Mouse (Mus musculus) neural tube, embryonic 14.5 days (tissue): ENCODE data around the gene Shh. TPM values are rescaled to one million over a fixed set of nuclear protein-coding genes. Genes with fewer than 3 reads are reported as not detected.
A peak's percentile ranks its signal among the peaks of the same experiment; 100 is the strongest.

Experiments
- ATAC-seq: fragments of 200-750 bp; cut with Nextera tagmentation; 2 replicates; pipeline ENCODE4 v1.8.0; 2017; ENCODE audit warnings: low read depth, mild to moderate bottlenecking, moderate TSS enrichment, moderate library complexity
- H3K27ac ChIP-seq: fragments of 300-500 bp; sonication (generic); 2 replicates; pipeline ENCODE4 v1.5.1; 2014; ENCODE audit warnings: low read depth, mild to moderate bottlenecking, control low read depth, low read length, moderate library complexity, mixed read lengths
- H3K27me3 ChIP-seq: fragments of 300-500 bp; sonication (generic); 2 replicates; pipeline ENCODE4 v1.6.1; 2014; ENCODE audit warnings: low read length; ENCODE audit not compliant: control insufficient read depth, insufficient read depth
- H3K36me3 ChIP-seq: fragments of 300-500 bp; sonication (generic); 2 replicates; pipeline ENCODE4 v1.6.1; 2014; ENCODE audit warnings: low read length, mixed read lengths; ENCODE audit not compliant: control insufficient read depth, insufficient read depth
- H3K4me1 ChIP-seq: fragments of 300-500 bp; sonication (generic); 2 replicates; pipeline ENCODE4 v1.6.1; 2014; ENCODE audit warnings: low read length; ENCODE audit not compliant: control insufficient read depth, insufficient read depth
- H3K4me2 ChIP-seq: fragments of 300-500 bp; sonication (generic); 2 replicates; pipeline ENCODE4 v1.6.1; 2014; ENCODE audit warnings: mild to moderate bottlenecking, low read depth, low read length, control low read depth
- H3K4me3 ChIP-seq: fragments of 300-500 bp; sonication (generic); 2 replicates; pipeline ENCODE4 v1.5.1; 2014; ENCODE audit warnings: low read depth, low read length, control low read depth, mixed read lengths
- H3K9ac ChIP-seq: fragments of 300-500 bp; sonication (generic); replicated peaks from 2 replicates; pipeline ENCODE4 v1.6.1; 2014; ENCODE audit warnings: low read depth, mild to moderate bottlenecking, control low read depth, low read length, mixed read lengths
- H3K9me3 ChIP-seq: fragments of 300-500 bp; sonication (generic); 2 replicates; pipeline ENCODE4 v1.6.1; 2016; ENCODE audit warnings: low read length; ENCODE audit not compliant: control insufficient read depth
- WGBS: fragments of 180-500 bp; shearing (Covaris S2); extraction: QIAGEN DNeasy Blood & Tissue Kit; methylation state at CpG from one replicate; pipeline ENCODE4 v1.1.7; 2014; 5-methylcytosine and 5-hydroxymethylcytosine counted together
- polyA plus RNA-seq: library from polyadenylated mRNA; unstranded; fragments of >200 nt; fragmentation: Nextera tagmentation; extraction: Ambion mirVana; gene quantifications from 2 replicates; pipeline ENCODE4 v1.2.1, GENCODE M21; 2014

Shh gene
- polyA plus RNA-seq, 1 experiment from 2014 or later = 0.68 TPM

DNA sequence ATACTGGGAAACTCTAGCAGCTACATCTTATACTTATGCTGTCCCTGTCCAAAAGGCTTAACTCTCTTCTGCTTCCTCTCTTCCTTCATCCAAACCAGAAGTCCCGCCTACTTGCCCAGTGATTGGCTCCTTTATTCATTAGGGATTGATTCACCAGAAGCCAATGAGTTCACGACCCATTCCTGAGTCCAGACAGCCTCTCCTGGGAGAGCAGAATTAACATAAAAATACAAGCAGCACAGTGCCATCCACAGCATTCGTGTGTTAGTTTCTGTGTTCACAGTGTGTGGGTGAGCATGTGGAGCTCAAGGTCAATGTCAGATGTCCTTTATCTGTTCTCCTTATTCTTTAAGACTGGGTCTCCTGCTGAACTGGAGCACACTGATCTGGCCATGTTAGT lies 13.5 kb downstream of the Shh start:
- Histone ChIP-seq H3K27ac (no peak overlapping the region), H3K9me3 (no peaks in the 10 kb centered on the region), H3K9ac (no peak overlapping the region), H3K27me3 (peaks cover 24% of the 10 kb centered on the region), H3K4me3 (no peak overlapping the region), H3K36me3 (no peaks in the 10 kb centered on the region), H3K4me1 (peaks cover 7% of the 10 kb centered on the region; the same call in 1 of the 2 replicates), H3K4me2 (no peak overlapping the region)
- no peak for ATAC-seq
- WGBS = 29% methylated on average over 3 of the region's 3 CpGs

- no peaks in the 10 kb centered on the region for H3K36me3 ChIP-seq
- 88% methylated on average over 5 of the region's 5 CpGs for WGBS
Measured at GRCm38 (mm10) chr5:28453086-28453485, 14.0 kb downstream of the Shh start.

GRCm38 (mm10) chr5:28451053-28451638 lies 15.9 kb downstream of the Shh start:
- no peak overlapping the region for H3K4me2 ChIP-seq

More at GRCm38 (mm10) chr5:28453086-28453485, 14.0 kb downstream of the Shh start:
- no peak overlapping the region for H3K27ac ChIP-seq
- no peak overlapping the region for H3K9ac ChIP-seq
- no peaks in the 10 kb centered on the region for H3K9me3 ChIP-seq
- H3K4me1 ChIP-seq = peaks cover 4% of the 10 kb centered on the region; the same call in 1 of the 2 replicates
- H3K4me2 ChIP-seq = no peak overlapping the region
- H3K27me3 ChIP-seq = peaks cover 21% of the 10 kb centered on the region
- no peak for ATAC-seq
- no peak overlapping the region for H3K4me3 ChIP-seq

DNA sequence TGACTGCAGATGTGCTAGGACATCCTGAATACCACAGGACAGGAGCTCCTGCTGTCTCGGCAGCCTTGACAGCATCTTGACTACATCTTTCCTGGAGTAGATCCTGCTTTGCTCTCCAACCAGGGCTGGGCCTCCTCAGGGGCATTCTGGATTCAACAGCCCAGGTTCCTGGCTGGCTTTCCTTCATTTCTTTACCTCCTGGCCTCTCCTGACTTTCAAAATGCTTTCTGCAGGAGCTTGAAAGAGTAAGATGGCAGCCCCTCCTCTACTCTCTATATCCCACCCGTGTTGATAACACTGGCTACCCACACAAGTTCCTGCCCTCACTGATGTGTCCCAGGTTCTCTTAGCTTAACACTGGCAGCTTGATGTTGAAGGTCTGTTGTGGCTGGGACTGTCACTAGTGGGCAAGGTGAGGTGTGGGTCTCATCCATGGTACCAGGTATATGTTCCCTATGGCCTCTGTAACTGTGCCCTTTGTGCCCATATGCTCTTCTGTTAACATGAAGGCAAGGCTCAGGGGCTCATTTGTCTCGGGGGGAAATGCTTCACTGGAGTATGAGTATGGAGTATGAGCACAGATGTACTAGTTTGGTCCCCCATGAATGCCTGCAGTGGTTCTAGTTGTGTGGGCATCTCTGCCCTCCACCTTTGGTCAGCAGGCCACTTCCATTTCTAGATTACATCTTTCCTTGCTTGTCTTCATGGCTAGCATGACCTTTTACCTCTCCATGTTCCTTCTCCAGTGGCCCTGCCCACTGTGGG lies 16.7 kb downstream of the Shh start:
- no peaks in the 10 kb centered on the region; the same call in 1 of the 2 replicates for H3K27me3 ChIP-seq
- H3K4me2 ChIP-seq = no peak overlapping the region
- H3K4me1 ChIP-seq = no peaks in the 10 kb centered on the region
- 70% methylated on average over 3 of the region's 3 CpGs for WGBS
- no peak overlapping the region for H3K27ac ChIP-seq
- no peaks in the 10 kb centered on the region for H3K36me3 ChIP-seq
- ATAC-seq = no peak
- no peak overlapping the region for H3K4me3 ChIP-seq
- H3K9ac ChIP-seq = no peak overlapping the region
- no peaks in the 10 kb centered on the region for H3K9me3 ChIP-seq

More at GRCm38 (mm10) chr5:28451053-28451638, 15.9 kb downstream of the Shh start:
- H3K27ac ChIP-seq = no peak overlapping the region
- no peaks in the 10 kb centered on the region for H3K36me3 ChIP-seq
- no peak overlapping the region for H3K9ac ChIP-seq
- peak; percentile 91 for ATAC-seq
- 30% methylated on average over 6 of the region's 6 CpGs for WGBS
- H3K27me3 ChIP-seq = peaks cover 8% of the 10 kb centered on the region
- no peak overlapping the region for H3K4me3 ChIP-seq
- no peaks in the 10 kb centered on the region for H3K4me1 ChIP-seq
- H3K9me3 ChIP-seq = no peaks in the 10 kb centered on the region

GRCm38 (mm10) chr5:28425926-28426325 lies 41.1 kb downstream of the Shh start:
- H3K4me2 ChIP-seq = no peak overlapping the region
- no peaks in the 10 kb centered on the region for H3K36me3 ChIP-seq
- H3K4me1 ChIP-seq = no peaks in the 10 kb centered on the region
- ATAC-seq = no peak
- H3K9ac ChIP-seq = no peak overlapping the region
- 93% methylated on average over 9 of the region's 9 CpGs for WGBS
- H3K27me3 ChIP-seq = no peaks in the 10 kb centered on the region
- H3K9me3 ChIP-seq = no peaks in the 10 kb centered on the region
- no peak overlapping the region for H3K27ac ChIP-seq
- H3K4me3 ChIP-seq = no peak overlapping the region

DNA sequence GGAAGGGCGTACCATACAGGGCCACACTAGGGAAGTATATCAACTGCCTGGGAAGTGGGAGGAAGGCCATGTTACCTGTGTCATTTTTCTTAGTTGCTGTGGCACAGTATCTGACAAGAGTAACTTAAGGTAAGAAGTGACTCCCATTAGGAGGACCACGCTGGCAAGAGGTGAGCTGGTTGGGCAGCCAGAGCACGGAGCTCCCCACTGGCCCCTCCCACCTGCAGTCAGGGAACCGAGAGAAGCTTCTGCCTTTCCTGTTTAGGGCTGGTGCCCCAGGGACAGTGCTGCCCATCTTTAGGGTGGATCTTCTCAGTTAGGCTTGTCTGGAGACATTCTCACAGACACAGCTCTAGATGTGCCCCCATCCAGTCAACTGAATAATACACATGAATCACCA lies 43.3 kb downstream of the Shh start:
- Histone ChIP-seq H3K9me3 (no peaks in the 10 kb centered on the region), H3K4me3 (no peak overlapping the region), H3K4me1 (no peaks in the 10 kb centered on the region), H3K9ac (no peak overlapping the region), H3K27me3 (no peaks in the 10 kb centered on the region), H3K4me2 (no peak overlapping the region), H3K36me3 (0 out of 2 replicates have a peak, but pooled peaks cover under 1% of the 10 kb centered on the region), H3K27ac (no peak overlapping the region)
- 74% methylated on average over 4 of the region's 4 CpGs for WGBS
- no peak for ATAC-seq

DNA sequence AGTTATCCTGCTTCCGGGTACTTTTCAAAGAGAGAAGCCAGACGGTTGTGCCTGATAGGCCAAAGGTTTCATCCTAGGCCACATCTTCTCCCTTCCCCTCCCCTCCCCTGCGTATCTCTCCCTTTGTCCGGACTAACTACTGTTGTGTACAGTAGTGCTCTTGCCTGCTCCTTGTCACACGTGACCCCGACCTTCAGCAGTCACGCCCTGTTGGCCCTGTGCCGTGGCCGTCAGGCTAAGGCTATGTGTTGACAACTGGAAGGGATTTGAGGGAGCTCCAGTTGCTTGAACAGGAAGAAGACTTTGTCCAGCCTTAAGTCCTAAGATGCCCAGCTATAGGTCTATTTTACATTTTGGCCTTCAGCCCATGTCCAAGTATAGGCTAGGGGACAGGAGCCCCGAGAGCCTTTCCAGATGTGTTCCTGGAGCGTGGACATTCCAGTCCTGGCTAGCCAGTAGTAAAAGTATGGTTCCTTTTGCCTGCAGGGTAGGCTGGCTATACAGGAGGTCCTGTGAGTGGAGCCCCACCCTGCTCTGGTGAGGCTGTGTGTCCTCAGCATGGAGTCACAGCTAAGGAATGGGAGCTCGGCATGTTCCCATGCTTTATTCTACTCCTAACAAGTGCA lies 47.3 kb downstream of the Shh start:
- Histone ChIP-seq H3K9ac (no peak overlapping the region), H3K4me3 (no peak overlapping the region), H3K27ac (no peak overlapping the region), H3K27me3 (no peaks in the 10 kb centered on the region), H3K9me3 (no peaks in the 10 kb centered on the region), H3K4me2 (no peak overlapping the region), H3K4me1 (no peaks in the 10 kb centered on the region), H3K36me3 (peaks cover 23% of the 10 kb centered on the region)
- no peak for ATAC-seq
- 90% methylated on average over 12 of the region's 12 CpGs for WGBS

GRCm38 (mm10) chr5:28418734-28419133 lies 48.3 kb downstream of the Shh start:
- 82% methylated on average over 10 of the region's 10 CpGs for WGBS
- Histone ChIP-seq H3K27me3 (no peaks in the 10 kb centered on the region), H3K4me1 (no peaks in the 10 kb centered on the region), H3K9ac (no peak overlapping the region), H3K9me3 (no peaks in the 10 kb centered on the region), H3K27ac (no peak overlapping the region), H3K4me3 (no peak overlapping the region), H3K36me3 (peaks cover 33% of the 10 kb centered on the region), H3K4me2 (no peak overlapping the region)
- ATAC-seq = no peak

DNA sequence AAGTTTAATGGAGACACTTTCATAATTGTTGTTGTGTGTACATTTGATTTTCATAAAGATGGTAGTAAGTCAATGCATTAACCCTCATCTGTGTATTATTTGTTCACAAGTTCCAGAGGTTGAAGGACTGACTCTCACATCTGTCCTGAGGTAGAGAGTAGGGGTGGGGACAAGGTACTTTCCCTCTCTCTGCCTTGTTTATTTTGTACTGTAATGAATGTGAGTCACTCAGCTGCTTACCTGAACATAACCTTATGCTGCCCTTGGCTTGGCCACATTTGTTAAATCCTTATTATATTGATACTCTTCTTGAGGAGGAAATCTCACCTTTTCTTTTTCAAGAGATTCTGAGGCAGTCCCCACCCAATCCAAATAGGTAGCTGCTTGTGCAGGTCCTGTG lies 51.0 kb downstream of the Shh start:
- H3K27me3 ChIP-seq = no peaks in the 10 kb centered on the region
- no peak overlapping the region for H3K27ac ChIP-seq
- no peak overlapping the region for H3K9ac ChIP-seq
- H3K4me1 ChIP-seq = no peaks in the 10 kb centered on the region
- no peak overlapping the region for H3K4me2 ChIP-seq
- no peak overlapping the region for H3K4me3 ChIP-seq
- H3K36me3 ChIP-seq = peaks cover 54% of the 10 kb centered on the region
- H3K9me3 ChIP-seq = no peaks in the 10 kb centered on the region
- ATAC-seq = no peak
